Mouse (Mus musculus): ENCODE results near the gene Smim24. TPM values are rescaled to one million over a fixed set of nuclear protein-coding genes. Genes with fewer than 3 reads are reported as not detected.

The Smim24 gene
- polyA plus RNA-seq, 1 experiment from 2014 or later = 125 TPM

DNA sequence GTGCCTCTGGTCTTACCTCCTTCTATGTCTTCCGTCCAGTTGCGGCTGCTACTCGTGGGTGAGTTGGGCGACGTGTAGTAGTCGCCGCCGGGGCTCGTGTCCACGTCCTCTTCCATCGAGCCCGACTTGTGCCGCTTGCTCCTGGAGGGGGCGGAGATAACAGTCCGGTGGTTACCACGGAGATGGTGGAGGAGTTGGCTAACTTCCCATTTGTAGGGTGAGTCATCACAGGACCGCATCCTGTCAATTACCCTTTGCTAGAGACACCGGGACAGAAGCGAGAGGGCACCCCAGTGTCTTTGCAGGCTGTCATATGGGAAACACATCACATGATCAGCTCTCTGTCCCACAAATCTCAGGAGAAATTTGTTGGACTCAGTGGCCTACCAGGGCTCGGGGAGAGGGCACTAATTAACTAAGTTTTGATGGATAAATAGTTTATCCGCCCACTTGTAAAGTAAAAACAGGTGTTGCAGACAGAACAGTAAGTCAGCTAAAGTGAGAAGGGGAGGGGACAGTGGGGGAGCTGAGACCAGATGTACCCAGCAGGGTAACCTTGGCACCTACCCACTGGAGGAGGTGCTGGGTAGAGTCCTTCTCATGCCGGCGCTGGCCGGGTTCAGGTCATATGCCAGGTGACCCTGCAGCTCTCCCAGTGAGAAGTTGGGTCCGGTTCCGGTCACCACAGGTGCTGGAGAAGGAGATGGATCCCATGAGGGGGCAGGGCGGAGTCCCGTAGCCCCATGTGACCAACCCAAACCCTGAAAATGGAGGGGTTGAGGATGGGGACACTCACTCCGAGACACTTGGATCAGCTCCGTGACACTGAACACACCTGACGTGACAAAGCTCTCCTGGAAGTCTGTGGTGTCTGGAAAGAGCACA, 14.9 kb downstream of the Smim24 start:
- H3K9me3 ChIP-seq (ENCODE audit: control insufficient read depth, low read length) = no peaks in the 10 kb centered on the region
- DNase-seq (ENCODE audit: low spot score) (peak; percentile 87), ATAC-seq (replicated peaks; ENCODE audit: low FRiP score, low TSS enrichment, low read depth) (peak; percentile 29)
- peaks cover 66% of the 10 kb centered on the region for H3K4me1 ChIP-seq (replicated peaks; ENCODE audit: control insufficient read depth, insufficient read depth, low read length)
- H3K27me3 ChIP-seq (replicated peaks; ENCODE audit: control insufficient read depth, insufficient read depth, low read length) = no peaks in the 10 kb centered on the region
- peak overlapping the region; percentile 40 for H3K4me2 ChIP-seq (ENCODE audit: low read length)
- peak overlapping the region; percentile 18 for H3K4me3 ChIP-seq (ENCODE audit: low read depth, low read length)
- WGBS = 27% methylated on average over 31 of the region's 31 CpGs
- peaks cover 36% of the 10 kb centered on the region for H3K36me3 ChIP-seq (ENCODE audit: control insufficient read depth, insufficient read depth, low read length)
- H3K27ac ChIP-seq (ENCODE audit: low read depth) = no peak overlapping the region
- H3K9ac ChIP-seq (ENCODE audit: low read length) = peak overlapping the region; percentile 20; the same call in 1 of the 2 replicates

DNA sequence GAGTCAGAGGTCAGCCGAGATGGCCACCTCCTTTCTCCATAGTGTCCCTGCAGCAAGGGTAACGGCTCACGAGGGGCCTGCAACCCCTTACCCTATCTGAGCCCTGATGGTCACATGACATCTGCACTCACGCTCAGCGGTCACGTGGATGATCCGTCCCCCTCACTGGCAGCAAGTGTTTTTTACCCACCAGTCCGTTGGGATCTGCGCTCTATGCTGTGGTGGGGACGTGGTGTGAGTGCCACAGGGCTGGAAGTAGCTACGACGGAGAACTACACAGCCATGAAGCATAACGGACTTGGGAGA, 15.5 kb downstream of the Smim24 start:
- H3K4me1 ChIP-seq (replicated peaks; ENCODE audit: control insufficient read depth, insufficient read depth, low read length) = peaks cover 66% of the 10 kb centered on the region
- no peak overlapping the region; the same call in 1 of the 2 replicates for H3K4me3 ChIP-seq (ENCODE audit: low read depth, low read length)
- no peaks in the 10 kb centered on the region for H3K27me3 ChIP-seq (replicated peaks; ENCODE audit: control insufficient read depth, insufficient read depth, low read length)
- ATAC-seq (replicated peaks; ENCODE audit: low FRiP score, low TSS enrichment, low read depth) (no peak), DNase-seq (ENCODE audit: low spot score) (no peak)
- no peak overlapping the region for H3K4me2 ChIP-seq (ENCODE audit: low read length)
- H3K27ac ChIP-seq (ENCODE audit: low read depth) = no peak overlapping the region
- no peaks in the 10 kb centered on the region for H3K9me3 ChIP-seq (ENCODE audit: control insufficient read depth, low read length)
- H3K9ac ChIP-seq (ENCODE audit: low read length) = no peak overlapping the region
- 59% methylated on average over 13 of the region's 13 CpGs for WGBS
- peaks cover 34% of the 10 kb centered on the region for H3K36me3 ChIP-seq (ENCODE audit: control insufficient read depth, insufficient read depth, low read length)

GRCm38 (mm10) chr10:81408871-81409291, 16.0 kb downstream of the Smim24 start:
- Histone ChIP-seq H3K27ac (ENCODE audit: low read depth) (0 out of 2 replicates have a peak overlapping the region, but pooled peaks have one; percentile 51), H3K4me1 (replicated peaks; ENCODE audit: control insufficient read depth, insufficient read depth, low read length) (peaks cover 70% of the 10 kb centered on the region), H3K27me3 (replicated peaks; ENCODE audit: control insufficient read depth, insufficient read depth, low read length) (no peaks in the 10 kb centered on the region), H3K4me2 (ENCODE audit: low read length) (no peak overlapping the region), H3K36me3 (ENCODE audit: control insufficient read depth, insufficient read depth, low read length) (peaks cover 34% of the 10 kb centered on the region), H3K9ac (ENCODE audit: low read length) (no peak overlapping the region), H3K4me3 (ENCODE audit: low read depth, low read length) (no peak overlapping the region), H3K9me3 (ENCODE audit: control insufficient read depth, low read length) (no peaks in the 10 kb centered on the region)
- ATAC-seq (replicated peaks; ENCODE audit: low FRiP score, low TSS enrichment, low read depth) (0 out of 2 replicates have a peak, but pooled peaks have one; percentile 21), DNase-seq (ENCODE audit: low spot score) (peak; percentile 85)
- WGBS = 24% methylated on average over 9 of the region's 9 CpGs

- DNase-seq (ENCODE audit: low spot score) (no peak), ATAC-seq (replicated peaks; ENCODE audit: low FRiP score, low TSS enrichment, low read depth) (no peak)
- H3K27ac ChIP-seq (ENCODE audit: low read depth) = 0 out of 2 replicates have a peak overlapping the region, but pooled peaks have one; percentile 51
- no peaks in the 10 kb centered on the region for H3K9me3 ChIP-seq (ENCODE audit: control insufficient read depth, low read length)
- 23% methylated on average over 8 of the region's 8 CpGs for WGBS
- H3K4me2 ChIP-seq (ENCODE audit: low read length) = no peak overlapping the region
- no peak overlapping the region for H3K9ac ChIP-seq (ENCODE audit: low read length)
- H3K4me1 ChIP-seq (replicated peaks; ENCODE audit: control insufficient read depth, insufficient read depth, low read length) = peaks cover 74% of the 10 kb centered on the region
- H3K36me3 ChIP-seq (ENCODE audit: control insufficient read depth, insufficient read depth, low read length) = peaks cover 33% of the 10 kb centered on the region
- no peak overlapping the region for H3K4me3 ChIP-seq (ENCODE audit: low read depth, low read length)
- H3K27me3 ChIP-seq (replicated peaks; ENCODE audit: control insufficient read depth, insufficient read depth, low read length) = no peaks in the 10 kb centered on the region
These were observed 16.5 kb downstream of the Smim24 start for GRCm38 (mm10) chr10:81409330-81409729.

DNA sequence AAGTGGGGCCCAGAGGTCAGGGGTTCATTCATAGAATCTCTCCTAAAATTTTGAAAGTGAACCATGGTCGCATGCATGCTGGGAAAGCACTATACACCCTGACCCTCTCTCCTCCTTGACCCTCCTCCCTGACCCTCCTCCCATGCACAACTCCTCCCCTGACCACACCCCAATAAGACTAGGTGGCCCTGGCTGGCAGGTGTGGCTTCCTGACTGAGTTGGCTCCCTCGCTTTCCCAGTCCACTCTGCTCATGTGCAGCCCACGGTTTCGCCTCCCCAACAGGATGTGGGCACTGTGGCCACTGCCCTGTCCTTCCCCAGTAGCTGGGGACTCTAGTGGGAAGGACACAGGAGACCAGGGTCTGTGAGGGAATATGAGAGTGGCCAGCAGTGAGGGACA, 17.5 kb downstream of the Smim24 start:
- Histone ChIP-seq H3K36me3 (ENCODE audit: control insufficient read depth, insufficient read depth, low read length) (peaks cover 31% of the 10 kb centered on the region), H3K4me1 (replicated peaks; ENCODE audit: control insufficient read depth, insufficient read depth, low read length) (peaks cover 84% of the 10 kb centered on the region), H3K4me2 (ENCODE audit: low read length) (no peak overlapping the region), H3K27ac (ENCODE audit: low read depth) (peak overlapping the region; percentile 77; the same call in 1 of the 2 replicates), H3K9me3 (ENCODE audit: control insufficient read depth, low read length) (no peaks in the 10 kb centered on the region), H3K27me3 (replicated peaks; ENCODE audit: control insufficient read depth, insufficient read depth, low read length) (no peaks in the 10 kb centered on the region), H3K4me3 (ENCODE audit: low read depth, low read length) (no peak overlapping the region), H3K9ac (ENCODE audit: low read length) (no peak overlapping the region)
- WGBS = 56% methylated on average over 4 of the region's 4 CpGs
- DNase-seq (ENCODE audit: low spot score) (no peak), ATAC-seq (replicated peaks; ENCODE audit: low FRiP score, low TSS enrichment, low read depth) (no peak)

DNA sequence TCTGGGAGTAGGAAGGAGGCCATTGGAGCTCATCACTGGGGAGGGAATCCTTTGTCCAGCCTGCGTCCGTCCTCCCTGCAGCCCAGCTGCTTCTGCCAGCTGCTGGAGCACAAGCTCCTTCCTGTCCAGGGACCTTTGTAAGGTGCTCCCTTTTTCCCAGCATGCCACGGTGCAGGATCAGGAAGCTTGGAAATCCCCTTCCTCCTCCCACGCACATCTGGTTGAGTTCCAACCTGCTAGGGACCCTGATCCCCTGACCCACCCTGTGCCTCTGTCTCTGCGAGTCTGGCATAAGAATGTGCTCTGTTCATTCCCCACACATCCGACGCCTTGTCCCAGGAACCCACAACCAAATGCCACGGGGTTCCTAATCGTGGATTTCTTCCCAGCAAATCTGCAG, 18.1 kb downstream of the Smim24 start:
- peaks cover 89% of the 10 kb centered on the region for H3K4me1 ChIP-seq (replicated peaks; ENCODE audit: control insufficient read depth, insufficient read depth, low read length)
- H3K27me3 ChIP-seq (replicated peaks; ENCODE audit: control insufficient read depth, insufficient read depth, low read length) = no peaks in the 10 kb centered on the region
- ATAC-seq (replicated peaks; ENCODE audit: low FRiP score, low TSS enrichment, low read depth) (no peak), DNase-seq (ENCODE audit: low spot score) (no peak)
- no peaks in the 10 kb centered on the region for H3K9me3 ChIP-seq (ENCODE audit: control insufficient read depth, low read length)
- WGBS = 60% methylated on average over 9 of the region's 9 CpGs
- H3K27ac ChIP-seq (ENCODE audit: low read depth) = peak overlapping the region; percentile 77
- no peak overlapping the region for H3K4me3 ChIP-seq (ENCODE audit: low read depth, low read length)
- no peak overlapping the region for H3K9ac ChIP-seq (ENCODE audit: low read length)
- H3K36me3 ChIP-seq (ENCODE audit: control insufficient read depth, insufficient read depth, low read length) = peaks cover 27% of the 10 kb centered on the region
- no peak overlapping the region for H3K4me2 ChIP-seq (ENCODE audit: low read length)

GRCm38 (mm10) chr10:81411471-81412400, 18.9 kb downstream of the Smim24 start:
- Histone ChIP-seq H3K9ac (ENCODE audit: low read length) (no peak overlapping the region), H3K27me3 (replicated peaks; ENCODE audit: control insufficient read depth, insufficient read depth, low read length) (no peaks in the 10 kb centered on the region), H3K4me3 (ENCODE audit: low read depth, low read length) (no peak overlapping the region), H3K36me3 (ENCODE audit: control insufficient read depth, insufficient read depth, low read length) (peaks cover 20% of the 10 kb centered on the region), H3K4me2 (ENCODE audit: low read length) (peak overlapping the region; percentile 7; the same call in 1 of the 2 replicates), H3K4me1 (replicated peaks; ENCODE audit: control insufficient read depth, insufficient read depth, low read length) (peaks cover 93% of the 10 kb centered on the region), H3K9me3 (ENCODE audit: control insufficient read depth, low read length) (no peaks in the 10 kb centered on the region), H3K27ac (ENCODE audit: low read depth) (peak overlapping the region; percentile 77)
- 53% methylated on average over 18 of the region's 18 CpGs for WGBS
- DNase-seq (ENCODE audit: low spot score) (peak; percentile 70), ATAC-seq (replicated peaks; ENCODE audit: low FRiP score, low TSS enrichment, low read depth) (no peak)

DNA sequence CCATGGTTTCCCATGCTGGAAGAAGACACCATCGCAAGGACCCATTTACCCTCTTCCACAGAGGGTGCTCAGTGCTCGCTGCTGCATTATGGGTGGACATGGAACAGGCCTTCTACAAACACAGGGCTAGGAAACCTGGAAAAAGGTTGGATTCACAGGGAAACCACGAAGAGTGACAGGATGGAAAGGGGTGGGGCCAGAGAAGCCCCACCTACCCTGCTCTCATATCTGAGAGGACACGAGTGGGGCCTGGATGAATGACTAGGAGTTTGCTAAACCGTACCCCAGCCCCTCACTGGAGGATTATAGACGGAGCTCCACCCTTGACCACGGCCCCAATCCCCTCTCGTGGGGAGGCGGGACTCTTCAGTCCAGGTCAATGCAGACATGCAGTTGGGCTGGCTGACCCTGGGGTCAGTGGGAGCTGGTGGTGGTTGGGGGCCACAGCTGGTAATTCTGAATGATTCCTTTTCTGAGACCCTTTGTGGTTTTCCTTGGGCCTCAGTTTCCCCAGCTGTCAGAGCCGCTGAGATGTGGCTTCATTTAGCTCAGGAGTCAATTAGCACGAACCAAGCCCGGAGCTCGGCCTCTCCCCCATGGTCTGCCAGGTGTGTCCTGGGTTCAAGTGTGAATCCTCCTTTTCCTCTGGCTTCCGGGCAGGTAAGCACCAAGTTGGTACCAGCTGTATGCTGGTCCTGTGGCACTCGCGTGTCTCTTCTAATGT, 19.9 kb downstream of the Smim24 start:
- no peak overlapping the region for H3K4me2 ChIP-seq (ENCODE audit: low read length)

More for the DNA sequence above, 19.9 kb downstream of the Smim24 start:
- 68% methylated on average over 16 of the region's 16 CpGs for WGBS
- ATAC-seq (replicated peaks; ENCODE audit: low FRiP score, low TSS enrichment, low read depth) (no peak), DNase-seq (ENCODE audit: low spot score) (no peak)
- Histone ChIP-seq H3K4me3 (ENCODE audit: low read depth, low read length) (no peak overlapping the region), H3K27ac (ENCODE audit: low read depth) (peak overlapping the region; percentile 77), H3K9ac (ENCODE audit: low read length) (no peak overlapping the region), H3K9me3 (ENCODE audit: control insufficient read depth, low read length) (no peaks in the 10 kb centered on the region), H3K4me1 (replicated peaks; ENCODE audit: control insufficient read depth, insufficient read depth, low read length) (peaks cover 93% of the 10 kb centered on the region), H3K36me3 (ENCODE audit: control insufficient read depth, insufficient read depth, low read length) (peaks cover 14% of the 10 kb centered on the region), H3K27me3 (replicated peaks; ENCODE audit: control insufficient read depth, insufficient read depth, low read length) (no peaks in the 10 kb centered on the region)

Measured in intestine, embryonic 14.5 days (tissue).